Mouse (Mus musculus) heart, postnatal 10 days (tissue): ENCODE measurements at regions not wholly inside any gene's neighbourhood (a gene's known extent, or its start where the extent isn't known, plus 50 kb on each side); places are given as distances from the start of the nearest gene placed in this dataset.

Experiments used
- DNase-seq, 2 experiments: peaks; one replicate each; pipeline ENCODE4 v3.0.0; 2021
- intact Hi-C: fragments of 180-260 bp; cut with DNase I; formaldehyde crosslinking; loops from one replicate; pipeline ENCODE4 v1.15.1; 2025

DNA sequence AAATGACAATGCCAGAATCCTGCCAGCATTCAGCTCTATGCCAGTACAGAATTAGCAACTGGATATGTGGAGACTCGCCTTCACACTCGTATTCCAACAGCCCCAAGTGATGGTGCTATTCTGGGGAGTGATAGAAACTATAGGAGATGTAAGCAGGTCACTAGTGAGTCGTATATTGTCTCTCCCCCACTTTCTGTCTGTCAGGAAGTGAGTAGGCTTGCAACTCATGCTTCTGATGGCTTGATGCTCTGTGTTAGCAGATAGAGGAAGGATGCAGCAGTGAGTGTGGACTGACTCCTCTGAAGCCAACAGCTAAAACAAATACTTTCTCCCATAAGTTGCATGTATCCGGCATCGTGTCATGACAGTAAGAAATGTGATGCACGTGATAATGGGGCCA is 52.0 kb upstream of the 4933409G03Rik start:
- intact Hi-C loops, result no loop called here
- DNase-seq, result peak; percentile 8

DNA sequence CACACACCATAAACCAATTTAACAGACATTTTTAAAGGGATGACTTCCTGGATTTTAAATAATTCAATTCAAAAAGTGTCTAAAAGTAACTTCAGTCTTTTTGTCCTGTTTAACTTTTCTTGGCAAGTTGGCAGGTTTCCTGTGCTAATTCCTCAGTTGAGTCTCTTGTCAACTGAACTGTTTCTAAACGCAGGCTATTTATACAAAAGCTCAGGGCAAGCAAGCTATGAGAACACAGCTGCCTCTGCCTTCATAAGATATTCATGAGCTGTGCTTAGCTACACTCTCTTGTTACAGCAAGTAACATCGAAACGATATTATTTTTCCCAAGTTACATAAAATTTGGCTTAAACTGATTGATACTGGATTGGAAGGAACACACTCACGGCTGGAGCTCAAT is 51.1 kb upstream of the 4933409G03Rik start:
- intact Hi-C loops, result no loop called here
- DNase-seq, result no peak
